Mouse (Mus musculus) spleen, adult 2 months (tissue): Measurements from ENCODE around the gene Srcin1.

Source experiments
- CTCF ChIP-seq: fragments of 200-500 bp; IDR thresholded peaks from 2 replicates; pipeline ENCODE4 v1.5.1; 2011; ENCODE audit warnings: mild to moderate bottlenecking, inconsistent platforms; ENCODE audit not compliant: insufficient read depth, insufficient read length, insufficient replicate concordance; ENCODE audit errors: extremely low read depth
- POLR2A ChIP-seq: fragments of 200-500 bp; IDR thresholded peaks from 2 replicates; pipeline ENCODE4 v1.6.1; 2011; ENCODE audit warnings: low read depth, low read length, inconsistent platforms

GRCm38 (mm10) chr11:97568729-97569128 is 7.3 kb downstream of the Srcin1 start:
- TF ChIP-seq CTCF (no peak), POLR2A (no peak)
